Mouse (Mus musculus) CH12.LX (cell line): Measurements from ENCODE around the gene Anxa11. TPM values are rescaled to one million over a fixed set of nuclear protein-coding genes. Genes with fewer than 3 reads are reported as not detected.

ENCODE experiments used
- DNase-seq: peaks from one replicate; pipeline ENCODE4 v3.0.0-alpha.2; 2013; ENCODE audit errors: extremely low read depth
- H3K27ac ChIP-seq: 2 replicates; pipeline ENCODE4 v1.5.1; 2012; ENCODE audit warnings: low read depth, mild to moderate bottlenecking, control low read depth, moderate library complexity; ENCODE audit not compliant: insufficient read depth
- H3K27me3 ChIP-seq: replicated peaks from 2 replicates; pipeline ENCODE3; 2012; ENCODE audit warnings: inconsistent platforms
- H3K36me3 ChIP-seq, 2 experiments: replicated peaks in 1 of 2; 2 replicates each; pipeline versions ENCODE3 to v1.6.1; 2012; ENCODE audit warnings: inconsistent platforms in 1 of 2, low read length in 1 of 2, mild to moderate bottlenecking in 1 of 2, mixed read lengths in 1 of 2, moderate library complexity in 1 of 2; ENCODE audit not compliant: control insufficient read depth in 1 of 2, insufficient read depth in 1 of 2
- H3K4me1 ChIP-seq, 2 experiments: 2 replicates each; pipeline ENCODE4 v1.6.1; 2012; ENCODE audit warnings: inconsistent platforms in 1 of 2, moderate library complexity in 1 of 2; ENCODE audit not compliant: insufficient read depth in 2 of 2, control insufficient read depth in 1 of 2
- H3K4me2 ChIP-seq: 2 replicates; pipeline ENCODE4 v1.6.1; 2012; ENCODE audit warnings: low read depth, mild to moderate bottlenecking, control low read depth; ENCODE audit not compliant: poor library complexity, insufficient read depth, severe bottlenecking
- H3K4me3 ChIP-seq, 3 experiments: fragments of 150-350 bp in 1 of 3; sonication (generic) in 1 of 3; replicated peaks in 1 of 3; 2 replicates each; pipeline versions ENCODE3 to v1.5.1; 2011 to 2012; ENCODE audit warnings: low read depth in 2 of 3, low read length in 2 of 3, mild to moderate bottlenecking in 2 of 3, moderate library complexity in 2 of 3, control low read depth in 1 of 3, improper control_type of control experiment in 1 of 3, inconsistent platforms in 1 of 3, mixed read lengths in 1 of 3; ENCODE audit not compliant: poor library complexity in 1 of 3
- H3K79me2 ChIP-seq: replicated peaks from 2 replicates; pipeline ENCODE4 v1.6.1; 2012; ENCODE audit warnings: mild to moderate bottlenecking, moderate library complexity; ENCODE audit not compliant: control insufficient read depth, poor library complexity, insufficient read depth, severe bottlenecking; ENCODE audit errors: extremely low read depth
- H3K9ac ChIP-seq: 2 replicates; pipeline ENCODE4 v1.6.1; 2012; ENCODE audit warnings: low read depth, mild to moderate bottlenecking, control low read depth, moderate library complexity; ENCODE audit not compliant: insufficient read depth
- H3K9me3 ChIP-seq: replicated peaks from 2 replicates; pipeline ENCODE3; 2012; ENCODE audit warnings: low read length, inconsistent platforms, mixed read lengths
- CHD2 ChIP-seq: IDR thresholded peaks from 2 replicates; pipeline ENCODE4 v1.6.1; 2011; ENCODE audit warnings: low read length, improper control_type of control experiment
- EP300 ChIP-seq: IDR thresholded peaks from 2 replicates; pipeline ENCODE4 v1.6.1; 2011; ENCODE audit warnings: low read length, improper control_type of control experiment
- GABPA ChIP-seq: IDR thresholded peaks from 2 replicates; pipeline ENCODE4 v1.6.1; 2012; ENCODE audit warnings: low read depth, low read length, improper control_type of control experiment, inconsistent platforms; ENCODE audit not compliant: insufficient replicate concordance
- MAX ChIP-seq: IDR thresholded peaks from 2 replicates; pipeline ENCODE4 v1.6.1; 2011; ENCODE audit warnings: low read length, improper control_type of control experiment
- MEF2A ChIP-seq: IDR thresholded peaks from 2 replicates; pipeline ENCODE4 v1.6.1; 2014; ENCODE audit warnings: low read depth, mild to moderate bottlenecking, inconsistent platforms, low read length, improper control_type of control experiment, borderline replicate concordance
- MXI1 ChIP-seq: IDR thresholded peaks from 2 replicates; pipeline ENCODE4 v1.6.1; 2011; ENCODE audit warnings: mild to moderate bottlenecking, low read depth, low read length, improper control_type of control experiment
- SIN3A ChIP-seq: IDR thresholded peaks from 2 replicates; pipeline ENCODE4 v1.6.1; 2012; ENCODE audit warnings: low read length, improper control_type of control experiment, inconsistent platforms
- SMC3 ChIP-seq: IDR thresholded peaks from 2 replicates; pipeline ENCODE4 v1.6.1; 2011; ENCODE audit warnings: low read depth, low read length, improper control_type of control experiment
- TBP ChIP-seq: conservative IDR thresholded peaks from 2 replicates; pipeline ENCODE4 v1.6.1; 2011; ENCODE audit warnings: low read depth, low read length, improper control_type of control experiment
- USF1 ChIP-seq: IDR thresholded peaks from 2 replicates; pipeline ENCODE4 v1.6.1; 2014; ENCODE audit warnings: low read depth, mild to moderate bottlenecking, inconsistent platforms, low read length, improper control_type of control experiment
- USF2 ChIP-seq: conservative IDR thresholded peaks from 2 replicates; pipeline ENCODE4 v1.6.1; 2011; ENCODE audit warnings: low read depth, low read length, improper control_type of control experiment
- ZC3H11A ChIP-seq: IDR thresholded peaks from 2 replicates; pipeline ENCODE4 v1.6.1; 2012; ENCODE audit warnings: low read depth, mild to moderate bottlenecking, inconsistent platforms, low read length, improper control_type of control experiment
- dilution Hi-C: fragments of 300-500 bp; cut with MboI; formaldehyde crosslinking; loops from 2 replicates; pipeline ENCODE4 v1.14.3; 2020; ENCODE audit warnings: low sequenced_read_pairs; ENCODE audit not compliant: extremely low pct_unique_long_range_greater_than_20kb, extremely low pct_ligation_motif_present
- in situ Hi-C: fragments of 300-500 bp; cut with MboI; formaldehyde crosslinking; loops from 3 replicates; pipeline ENCODE4 v1.14.3; 2019; ENCODE audit warnings: low sequenced_read_pairs, low pct_ligation_motif_present, low pct_unique_long_range_greater_than_20kb, mixed read lengths
- polyA plus RNA-seq: library from polyadenylated mRNA; unstranded; fragments of >175 nt; gene quantifications from 2 replicates; pipeline ENCODE4 v1.2.1, GENCODE M21; 2012; ENCODE audit warnings: low read depth; ENCODE audit not compliant: insufficient read length
- total RNA-seq, 2 experiments: library from RNA; depleted of rRNA; stranded (reverse); fragments of 300-350 nt in 1 of 2; fragments of >200 nt in 1 of 2; gene quantifications; 2 replicates each; pipeline ENCODE4 v1.2.3; 2012 to 2014

Anxa11 gene
- total and polyA plus RNA-seq, 3 experiments: 5.0 to 35.0 (median 8.4) TPM

DNA sequence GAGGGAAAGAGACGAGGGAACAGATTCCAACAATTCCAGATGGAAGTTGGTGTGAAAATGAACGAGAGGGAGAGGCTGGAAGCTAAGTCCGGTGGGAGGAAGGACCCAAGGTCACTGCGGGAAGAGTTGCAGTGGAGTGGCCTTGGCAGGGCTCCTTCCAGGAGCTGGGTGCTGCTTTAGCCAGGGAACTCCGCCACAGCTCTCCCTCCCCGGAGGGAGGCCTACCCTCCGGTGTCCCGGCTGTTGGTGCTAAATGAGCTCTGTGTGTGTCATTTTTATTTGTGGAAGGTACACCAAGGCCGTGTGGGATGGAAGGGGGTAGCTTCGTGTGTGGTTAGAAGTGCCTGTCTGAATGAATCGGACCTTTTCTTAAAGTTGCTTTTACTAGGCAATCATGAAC is 24.9 kb downstream of the Anxa11 start:
- H3K4me2 ChIP-seq: no peak overlapping the region
- no peak overlapping the region for H3K4me3 ChIP-seq
- H3K4me1 ChIP-seq: peaks cover under 1 to 48% of the 10 kb centered on the region in 2 experiments; a peak in 3 of 4 replicates
- dilution Hi-C loops: no loop called here
- H3K36me3 ChIP-seq: peaks cover 0 to 15% of the 10 kb centered on the region in 2 experiments
- in situ Hi-C loops: no loop called here
- no peaks in the 10 kb centered on the region; the same call in 1 of the 2 replicates for H3K79me2 ChIP-seq
- no peak for TF ChIP-seq CHD2
- no peak for TF ChIP-seq GABPA
- TF ChIP-seq USF2: no peak
- no peak for TF ChIP-seq MXI1
- no peak for TF ChIP-seq MAX
- no peak for TF ChIP-seq MEF2A
- no peak for TF ChIP-seq EP300
- no peak for TF ChIP-seq USF1
- no peak for TF ChIP-seq SMC3
- H3K27ac ChIP-seq: no peak overlapping the region
- no peak for DNase-seq
- H3K9ac ChIP-seq: no peak overlapping the region
- H3K27me3 ChIP-seq: no peaks in the 10 kb centered on the region
- H3K9me3 ChIP-seq: no peaks in the 10 kb centered on the region

- DNase-seq: no peak
- in situ Hi-C loops (no loop called here), dilution Hi-C loops (no loop called here)
- no peak overlapping the region for H3K4me3 ChIP-seq
- H3K36me3 ChIP-seq: peaks cover 0 to 21% of the 10 kb centered on the region in 2 experiments
- H3K4me1 ChIP-seq: peaks cover 0 to 50% of the 10 kb centered on the region in 2 experiments; a peak in 3 of 4 replicates
- H3K9ac ChIP-seq: no peak overlapping the region
- no peak overlapping the region for H3K4me2 ChIP-seq
- H3K27ac ChIP-seq: no peak overlapping the region
- TF ChIP-seq ZC3H11A: no peak
- TF ChIP-seq SIN3A: no peak
- H3K79me2 ChIP-seq: no peaks in the 10 kb centered on the region; the same call in 1 of the 2 replicates
- no peaks in the 10 kb centered on the region for H3K27me3 ChIP-seq
- no peaks in the 10 kb centered on the region for H3K9me3 ChIP-seq
Measured at GRCm38 (mm10) chr14:25867834-25868233, 25.9 kb downstream of the Anxa11 start.

DNA sequence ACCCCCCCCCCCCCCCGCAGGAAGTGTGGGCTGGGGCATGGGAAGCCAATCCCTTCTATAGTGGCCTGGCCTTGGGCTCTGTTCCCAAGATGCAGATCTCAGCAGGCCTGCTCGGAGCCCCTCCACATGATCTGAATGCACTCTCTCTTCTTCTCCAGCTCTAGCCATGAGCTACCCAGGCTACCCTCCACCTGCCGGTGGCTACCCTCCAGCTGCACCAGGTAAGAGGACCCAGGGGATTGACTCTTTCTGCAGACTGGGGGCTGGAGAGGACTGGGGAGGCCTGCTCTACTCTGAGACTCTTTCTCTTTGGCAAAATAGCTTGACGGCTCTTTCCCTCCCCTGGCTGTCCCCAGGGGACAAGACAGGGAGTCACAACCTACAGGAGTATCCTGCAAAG is 26.8 kb downstream of the Anxa11 start:
- peaks cover 0 to 50% of the 10 kb centered on the region in 2 experiments; a peak in 3 of 4 replicates for H3K4me1 ChIP-seq

More for the DNA sequence above, 26.8 kb downstream of the Anxa11 start:
- H3K9ac ChIP-seq: no peak overlapping the region
- H3K79me2 ChIP-seq: no peaks in the 10 kb centered on the region; the same call in 1 of the 2 replicates
- H3K4me3 ChIP-seq: no peak overlapping the region
- H3K27me3 ChIP-seq: no peaks in the 10 kb centered on the region
- TF ChIP-seq TBP: no peak
- H3K4me2 ChIP-seq: no peak overlapping the region
- H3K27ac ChIP-seq: no peak overlapping the region
- no peaks in the 10 kb centered on the region for H3K9me3 ChIP-seq
- no peak for DNase-seq
- peaks cover 0 to 27% of the 10 kb centered on the region in 2 experiments for H3K36me3 ChIP-seq
- in situ Hi-C loops: no loop called here
- dilution Hi-C loops: no loop called here
